Mouse (Mus musculus): ENCODE results near the gene Dnajc5g. TPM values are rescaled to one million over a fixed set of nuclear protein-coding genes. Genes with fewer than 3 reads are reported as not detected.

Gene Dnajc5g
- total RNA-seq (2017), result not detected in 2 replicates

GRCm38 (mm10) chr5:31105814-31106335 lies at the start of gene Dnajc5g:
Gene Dnajc5g (plus strand): TSS chr5:31106285.
- no peak for ATAC-seq (ENCODE audit: extremely low read depth, insufficient number of reproducible peaks, low FRiP score, poor library complexity, severe bottlenecking)

GRCm38 (mm10) chr5:31069810-31070209 lies 36.3 kb upstream of the Dnajc5g start:
- ATAC-seq (ENCODE audit: extremely low read depth, insufficient number of reproducible peaks, low FRiP score, poor library complexity, severe bottlenecking), result no peak

GRCm38 (mm10) chr5:31071059-31071458 lies 35.0 kb upstream of the Dnajc5g start:
- ATAC-seq (ENCODE audit: extremely low read depth, insufficient number of reproducible peaks, low FRiP score, poor library complexity, severe bottlenecking), result no peak

GRCm38 (mm10) chr5:31071821-31072220 lies 34.3 kb upstream of the Dnajc5g start:
- no peak for ATAC-seq (ENCODE audit: extremely low read depth, insufficient number of reproducible peaks, low FRiP score, poor library complexity, severe bottlenecking)

GRCm38 (mm10) chr5:31073176-31073575 lies 32.9 kb upstream of the Dnajc5g start:
- ATAC-seq (ENCODE audit: extremely low read depth, insufficient number of reproducible peaks, low FRiP score, poor library complexity, severe bottlenecking), result no peak

- no peak for ATAC-seq (ENCODE audit: extremely low read depth, insufficient number of reproducible peaks, low FRiP score, poor library complexity, severe bottlenecking)
Measured at GRCm38 (mm10) chr5:31076346-31076745, 29.7 kb upstream of the Dnajc5g start.

GRCm38 (mm10) chr5:31080059-31080794 lies 25.9 kb upstream of the Dnajc5g start:
- no peak for ATAC-seq (ENCODE audit: extremely low read depth, insufficient number of reproducible peaks, low FRiP score, poor library complexity, severe bottlenecking)

GRCm38 (mm10) chr5:31080795-31081164 lies 25.3 kb upstream of the Dnajc5g start:
- ATAC-seq (ENCODE audit: extremely low read depth, insufficient number of reproducible peaks, low FRiP score, poor library complexity, severe bottlenecking), result no peak

GRCm38 (mm10) chr5:31081386-31081785 lies 24.7 kb upstream of the Dnajc5g start:
- ATAC-seq (ENCODE audit: extremely low read depth, insufficient number of reproducible peaks, low FRiP score, poor library complexity, severe bottlenecking), result 0 out of 2 replicates have a peak, but pooled peaks have one; percentile 23

- ATAC-seq (ENCODE audit: extremely low read depth, insufficient number of reproducible peaks, low FRiP score, poor library complexity, severe bottlenecking), result peak; percentile 70
Measured at GRCm38 (mm10) chr5:31082355-31082754, 23.7 kb upstream of the Dnajc5g start.

- no peak for ATAC-seq (ENCODE audit: extremely low read depth, insufficient number of reproducible peaks, low FRiP score, poor library complexity, severe bottlenecking)
Measured at GRCm38 (mm10) chr5:31082935-31083625, 23.0 kb upstream of the Dnajc5g start.

- peak; percentile 21; the same call in 1 of the 2 replicates for ATAC-seq (ENCODE audit: extremely low read depth, insufficient number of reproducible peaks, low FRiP score, poor library complexity, severe bottlenecking)
Measured at GRCm38 (mm10) chr5:31083949-31084348, 22.1 kb upstream of the Dnajc5g start.

- no peak for ATAC-seq (ENCODE audit: extremely low read depth, insufficient number of reproducible peaks, low FRiP score, poor library complexity, severe bottlenecking)
Measured at GRCm38 (mm10) chr5:31086606-31087005, 19.5 kb upstream of the Dnajc5g start.

GRCm38 (mm10) chr5:31087131-31087530 lies 19.0 kb upstream of the Dnajc5g start:
- ATAC-seq (ENCODE audit: extremely low read depth, insufficient number of reproducible peaks, low FRiP score, poor library complexity, severe bottlenecking), result no peak

- ATAC-seq (ENCODE audit: extremely low read depth, insufficient number of reproducible peaks, low FRiP score, poor library complexity, severe bottlenecking), result no peak
Measured at GRCm38 (mm10) chr5:31092231-31092975, 13.7 kb upstream of the Dnajc5g start.

GRCm38 (mm10) chr5:31093151-31094041 lies 12.7 kb upstream of the Dnajc5g start:
- no peak for ATAC-seq (ENCODE audit: extremely low read depth, insufficient number of reproducible peaks, low FRiP score, poor library complexity, severe bottlenecking)

- no peak for ATAC-seq (ENCODE audit: extremely low read depth, insufficient number of reproducible peaks, low FRiP score, poor library complexity, severe bottlenecking)
Measured at GRCm38 (mm10) chr5:31094100-31094798, 11.8 kb upstream of the Dnajc5g start.

Data from neutrophil, adult 5-6 weeks (primary cell).